Mouse (Mus musculus): ENCODE results near the gene Fbxo2. TPM values are rescaled to one million over a fixed set of nuclear protein-coding genes. Genes with fewer than 3 reads are reported as not detected.

Gene Fbxo2
- polyA plus RNA-seq, 1 experiment: 172 TPM

DNA sequence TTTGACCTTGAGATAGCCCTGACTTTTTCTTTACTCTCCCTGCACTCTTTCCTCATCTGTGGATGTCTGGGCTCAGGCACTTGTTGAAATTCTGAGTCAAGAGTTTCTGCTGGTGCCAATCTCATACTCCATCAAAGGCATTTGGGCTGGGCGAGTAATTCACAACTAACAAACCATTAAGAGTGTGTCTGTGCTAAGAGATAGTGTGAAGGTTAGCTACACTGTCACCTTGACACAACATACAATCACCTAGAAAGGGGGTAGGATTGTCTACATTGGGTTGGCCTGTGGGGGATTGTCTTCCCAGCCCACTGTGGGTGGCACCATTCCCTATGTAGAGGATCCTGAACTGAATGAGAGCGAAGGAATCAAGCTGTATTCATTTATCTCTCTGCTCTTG lies 43.1 kb downstream of the Fbxo2 start:
- H3K4me1 ChIP-seq (ENCODE audit: control insufficient read depth, insufficient read depth, low read length): no peaks in the 10 kb centered on the region
- H3K27me3 ChIP-seq (ENCODE audit: control insufficient read depth, insufficient read depth, low read length): no peaks in the 10 kb centered on the region
- H3K4me3 ChIP-seq (replicated peaks; ENCODE audit: insufficient read depth, low read depth, low read length): no peak overlapping the region
- DNase-seq: no peak
- no peak overlapping the region for H3K27ac ChIP-seq (ENCODE audit: insufficient read depth, low read length)
- no peak for TF ChIP-seq CTCF (IDR thresholded peaks at IDR 0.05; ENCODE audit: borderline replicate concordance, insufficient read depth, low read depth, low read length)
- TF ChIP-seq POLR2A (IDR thresholded peaks at IDR 0.05; ENCODE audit: borderline replicate concordance, insufficient read depth, low read length): no peak
- 88% methylated on average over 2 of the region's 2 CpGs for WGBS

DNA sequence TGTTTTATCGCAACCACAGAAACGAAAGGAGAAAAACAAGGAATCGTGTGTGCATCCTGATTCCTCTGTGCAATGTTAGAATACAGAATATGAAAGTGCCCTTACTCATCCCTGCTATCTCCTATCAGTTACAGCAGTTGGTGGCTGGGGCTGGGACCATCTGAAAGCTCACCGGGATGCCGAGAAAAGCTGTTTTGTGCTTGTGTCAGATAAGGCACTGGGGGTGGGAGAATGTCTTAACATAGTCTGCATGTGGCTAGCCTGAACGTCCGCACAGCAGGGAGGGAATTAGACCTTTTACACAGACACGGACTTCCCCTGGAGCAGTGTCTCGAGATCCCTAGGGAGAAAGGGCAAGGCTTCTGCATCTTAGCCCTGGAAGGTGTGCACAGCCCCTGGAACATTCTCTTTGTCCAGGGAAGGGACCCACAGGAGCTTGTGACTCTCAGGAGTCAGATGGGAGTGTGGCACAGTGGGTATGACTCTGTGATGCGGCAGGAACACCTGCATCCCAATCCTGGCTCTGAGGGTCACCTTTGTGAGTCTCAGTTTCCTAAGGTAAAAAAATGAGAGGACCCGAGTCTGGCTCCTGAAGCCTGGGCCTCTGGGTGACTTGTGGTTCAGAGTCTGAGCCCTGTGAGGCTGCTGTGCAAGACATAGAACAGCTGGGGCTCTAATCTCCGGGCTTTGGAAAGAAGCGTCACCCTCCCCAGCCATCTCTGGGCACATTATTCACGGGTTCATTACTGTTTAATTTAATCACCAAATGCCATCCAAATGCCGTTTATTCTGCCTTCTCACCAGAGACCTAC lies 43.8 kb downstream of the Fbxo2 start:
- H3K4me1 ChIP-seq (ENCODE audit: control insufficient read depth, insufficient read depth, low read length): no peaks in the 10 kb centered on the region
- no peak overlapping the region for H3K27ac ChIP-seq (ENCODE audit: insufficient read depth, low read length)
- 56% methylated on average over 15 of the region's 15 CpGs for WGBS
- DNase-seq: no peak
- H3K27me3 ChIP-seq (ENCODE audit: control insufficient read depth, insufficient read depth, low read length): no peaks in the 10 kb centered on the region
- no peak overlapping the region for H3K4me3 ChIP-seq (replicated peaks; ENCODE audit: insufficient read depth, low read depth, low read length)
- TF ChIP-seq POLR2A (IDR thresholded peaks at IDR 0.05; ENCODE audit: borderline replicate concordance, insufficient read depth, low read length) (no peak), CTCF (IDR thresholded peaks at IDR 0.05; ENCODE audit: borderline replicate concordance, insufficient read depth, low read depth, low read length) (no peak)

DNA sequence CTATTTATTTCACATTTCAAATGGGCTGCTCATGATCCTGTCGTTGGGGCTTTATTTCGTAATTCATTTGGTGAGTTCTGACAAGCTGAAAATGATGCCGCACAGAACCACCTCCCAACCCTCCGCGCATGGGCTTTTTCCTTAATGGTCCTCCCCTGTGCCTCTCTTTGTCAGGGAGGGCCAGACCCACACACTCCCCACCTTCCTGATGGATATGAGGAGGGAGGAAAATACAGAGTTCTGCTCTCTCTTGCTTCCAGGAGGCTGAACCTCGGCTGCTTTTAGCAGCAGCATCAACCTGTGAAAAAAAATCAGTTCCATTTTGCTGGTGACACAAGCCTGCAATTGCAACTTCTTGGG lies 44.4 kb downstream of the Fbxo2 start:
- Histone ChIP-seq H3K4me3 (replicated peaks; ENCODE audit: insufficient read depth, low read depth, low read length) (no peak overlapping the region), H3K4me1 (ENCODE audit: control insufficient read depth, insufficient read depth, low read length) (no peaks in the 10 kb centered on the region), H3K27me3 (ENCODE audit: control insufficient read depth, insufficient read depth, low read length) (no peaks in the 10 kb centered on the region), H3K27ac (ENCODE audit: insufficient read depth, low read length) (no peak overlapping the region)
- 73% methylated on average over 6 of the region's 6 CpGs for WGBS
- TF ChIP-seq CTCF (IDR thresholded peaks at IDR 0.05; ENCODE audit: borderline replicate concordance, insufficient read depth, low read depth, low read length): no peak
- TF ChIP-seq POLR2A (IDR thresholded peaks at IDR 0.05; ENCODE audit: borderline replicate concordance, insufficient read depth, low read length): no peak
- DNase-seq: no peak

DNA sequence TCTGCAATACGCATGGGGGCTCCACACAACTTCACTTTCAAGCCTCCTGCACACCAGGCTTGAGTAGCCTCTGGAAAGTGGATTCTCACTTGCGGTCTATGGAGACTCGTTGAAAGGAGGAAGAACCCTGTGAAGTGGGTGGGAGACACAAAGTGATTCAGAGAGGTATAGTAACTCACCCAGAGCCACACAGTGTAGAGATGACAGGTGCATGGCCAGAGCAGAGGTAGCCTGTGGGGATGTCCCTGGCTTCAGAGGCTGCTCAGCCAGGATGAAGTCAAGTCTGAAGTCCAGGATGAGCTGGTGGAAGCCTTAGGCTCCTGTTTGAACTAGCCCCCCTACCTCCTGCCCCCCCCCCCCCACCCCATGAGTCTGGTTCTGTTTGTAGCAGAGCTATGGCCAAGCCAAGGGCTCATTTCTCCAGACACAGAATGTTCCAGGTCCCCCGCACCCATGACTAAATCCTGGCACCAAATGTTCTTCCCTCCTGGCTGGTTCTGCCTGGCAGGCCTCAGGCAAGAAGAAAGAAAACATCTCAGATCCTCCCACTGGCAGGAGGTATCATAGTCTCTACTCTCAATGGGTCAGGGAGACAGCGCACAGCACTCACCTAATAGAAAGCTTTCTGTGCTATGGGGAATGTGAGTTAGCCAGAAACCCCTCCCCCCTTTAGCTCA lies 54.2 kb downstream of the Fbxo2 start:
- DNase-seq: peak in 1 of 2 experiments; percentile 23
- Histone ChIP-seq H3K27me3 (ENCODE audit: control insufficient read depth, insufficient read depth, low read length) (no peaks in the 10 kb centered on the region), H3K4me3 (replicated peaks; ENCODE audit: insufficient read depth, low read depth, low read length) (no peak overlapping the region), H3K27ac (ENCODE audit: insufficient read depth, low read length) (no peak overlapping the region; the same call in 1 of the 2 replicates), H3K4me1 (ENCODE audit: control insufficient read depth, insufficient read depth, low read length) (no peaks in the 10 kb centered on the region)
- TF ChIP-seq CTCF (IDR thresholded peaks at IDR 0.05; ENCODE audit: borderline replicate concordance, insufficient read depth, low read depth, low read length) (no peak), POLR2A (IDR thresholded peaks at IDR 0.05; ENCODE audit: borderline replicate concordance, insufficient read depth, low read length) (no peak)
- 44% methylated on average over 5 of the region's 5 CpGs for WGBS

DNA sequence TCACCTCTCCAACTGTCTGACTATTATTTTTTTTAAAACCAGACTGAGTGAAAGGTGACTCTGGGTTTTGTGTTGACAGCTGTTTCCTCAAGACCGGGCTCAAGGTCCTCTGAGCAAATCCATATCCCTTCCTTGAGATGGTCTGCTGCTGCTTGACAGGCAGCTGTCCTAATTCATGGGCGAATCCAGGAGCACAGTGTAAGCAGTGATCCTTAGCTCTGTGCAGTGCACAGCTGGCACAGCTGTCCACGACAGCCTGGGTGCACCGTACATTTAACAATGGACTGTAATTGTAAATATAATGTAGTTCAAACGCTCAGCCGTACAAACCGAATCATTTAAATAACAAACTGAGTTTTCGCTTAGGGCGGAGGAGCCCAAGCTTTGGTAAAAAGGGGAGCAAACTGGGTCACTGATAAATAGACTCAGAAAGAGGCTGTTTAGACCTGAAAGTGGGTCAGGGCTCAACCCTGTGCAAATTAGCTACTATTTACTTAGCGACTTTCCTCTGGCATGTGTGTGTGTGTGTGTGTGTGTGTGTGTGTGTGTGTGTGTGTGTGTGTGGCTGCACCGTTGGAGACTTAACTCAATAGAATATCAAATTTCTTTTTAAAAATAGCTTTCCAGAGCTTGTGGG lies 55.0 kb downstream of the Fbxo2 start:
- H3K4me1 ChIP-seq (ENCODE audit: control insufficient read depth, insufficient read depth, low read length): no peaks in the 10 kb centered on the region
- no peak for TF ChIP-seq CTCF (IDR thresholded peaks at IDR 0.05; ENCODE audit: borderline replicate concordance, insufficient read depth, low read depth, low read length)
- TF ChIP-seq POLR2A (IDR thresholded peaks at IDR 0.05; ENCODE audit: borderline replicate concordance, insufficient read depth, low read length): no peak
- no peak overlapping the region for H3K4me3 ChIP-seq (replicated peaks; ENCODE audit: insufficient read depth, low read depth, low read length)
- H3K27me3 ChIP-seq (ENCODE audit: control insufficient read depth, insufficient read depth, low read length): no peaks in the 10 kb centered on the region
- WGBS: 65% methylated on average over 11 of the region's 11 CpGs
- H3K27ac ChIP-seq (ENCODE audit: insufficient read depth, low read length): no peak overlapping the region; the same call in 1 of the 2 replicates
- no peak for DNase-seq

Other genes with a start within 250 kb of the Fbxo2 start
- gene Plod1, start 223.9 kb upstream of the Fbxo2 start, polyA plus RNA-seq (2012; rRNA removed): 33.0 and 36.0 TPM in 2 replicates
- gene 2510039O18Rik, start 219.7 kb upstream of the Fbxo2 start, polyA plus RNA-seq (2012; rRNA removed): 34.1 and 34.5 TPM in 2 replicates
- gene Nppb, start 174.8 kb upstream of the Fbxo2 start, polyA plus RNA-seq (2012; rRNA removed): 0.15 TPM in 1 of 2 replicates, not detected in the other
- gene Nppa, start 159.9 kb upstream of the Fbxo2 start, polyA plus RNA-seq (2012; rRNA removed): 0.13 TPM in 1 of 2 replicates, not detected in the other
- 56.8 and 59.4 TPM in 2 replicates for gene Clcn6, start 121.8 kb upstream of the Fbxo2 start, polyA plus RNA-seq (2012; rRNA removed)
- 27.2 and 29.8 TPM in 2 replicates for gene Mthfr, start 121.5 kb upstream of the Fbxo2 start, polyA plus RNA-seq (2012; rRNA removed)
- gene Agtrap, start 72.6 kb upstream of the Fbxo2 start, polyA plus RNA-seq (2012; rRNA removed): 9.8 and 10.2 TPM in 2 replicates
- 31.8 and 36.0 TPM in 2 replicates for gene Mad2l2, start 30.2 kb upstream of the Fbxo2 start, polyA plus RNA-seq (2012; rRNA removed)
- 0.30 and 0.33 TPM in 2 replicates for gene Draxin, start 29.9 kb upstream of the Fbxo2 start, polyA plus RNA-seq (2012; rRNA removed)
- 34.0 and 38.7 TPM in 2 replicates for gene Fbxo6, start 8.5 kb upstream of the Fbxo2 start, polyA plus RNA-seq (2012; rRNA removed)
- gene Fbxo44, start 139 bp upstream of the Fbxo2 start, polyA plus RNA-seq (2012; rRNA removed): 226 and 240 TPM in 2 replicates
- gene Disp3, start 127.3 kb downstream of the Fbxo2 start, polyA plus RNA-seq (2012; rRNA removed): 13.6 and 15.3 TPM in 2 replicates

Data from cerebellum, adult 2 months (tissue).